Mouse (Mus musculus) limb, embryonic 14.5 days (tissue): ENCODE results near the gene Osbpl8. TPM values are rescaled to one million over a fixed set of nuclear protein-coding genes. Genes with fewer than 3 reads are reported as not detected.

Source experiments
- ATAC-seq: fragments of 200-750 bp; cut with Nextera tagmentation; 2 replicates; pipeline ENCODE4 v1.8.0; 2017; ENCODE audit warnings: low read depth, moderate number of reproducible peaks, moderate TSS enrichment; ENCODE audit not compliant: low FRiP score
- DNase-seq: peaks from one replicate; pipeline ENCODE4 v3.0.0-alpha.2; 2015; ENCODE audit warnings: low spot score
- H3K27ac ChIP-seq: fragments of 300-500 bp; sonication (generic); replicated peaks from 2 replicates; pipeline ENCODE4 v1.5.1; 2014; ENCODE audit warnings: low read depth, mild to moderate bottlenecking, low read length, moderate library complexity, mixed read lengths
- H3K27me3 ChIP-seq: fragments of 300-500 bp; sonication (generic); 2 replicates; pipeline ENCODE4 v1.6.1; 2014; ENCODE audit warnings: low read length, mixed read lengths; ENCODE audit not compliant: control insufficient read depth, insufficient read depth
- H3K36me3 ChIP-seq: fragments of 300-500 bp; sonication (generic); 2 replicates; pipeline ENCODE4 v1.6.1; 2014; ENCODE audit warnings: mild to moderate bottlenecking, low read length, moderate library complexity, mixed read lengths; ENCODE audit not compliant: control insufficient read depth, insufficient read depth
- H3K4me1 ChIP-seq: fragments of 300-500 bp; sonication (generic); 2 replicates; pipeline ENCODE4 v1.6.1; 2014; ENCODE audit warnings: antibody characterized with exemption, low read length, mixed read lengths; ENCODE audit not compliant: control insufficient read depth, insufficient read depth
- H3K4me2 ChIP-seq: fragments of 300-500 bp; sonication (generic); replicated peaks from 2 replicates; pipeline ENCODE4 v1.6.1; 2014; ENCODE audit warnings: low read depth, mild to moderate bottlenecking, low read length, moderate library complexity; ENCODE audit not compliant: severe bottlenecking
- H3K4me3 ChIP-seq: fragments of 300-500 bp; sonication (generic); replicated peaks from 2 replicates; pipeline ENCODE4 v1.5.1; 2014; ENCODE audit warnings: low read length
- H3K9ac ChIP-seq: fragments of 300-500 bp; sonication (generic); 2 replicates; pipeline ENCODE4 v1.6.1; 2014; ENCODE audit warnings: mild to moderate bottlenecking, low read depth, low read length, moderate library complexity; ENCODE audit not compliant: severe bottlenecking
- H3K9me3 ChIP-seq: fragments of 300-500 bp; sonication (generic); 2 replicates; pipeline ENCODE4 v1.6.1; 2016; ENCODE audit warnings: low read length; ENCODE audit not compliant: control insufficient read depth
- POLR2A ChIP-seq: fragments of 200-500 bp; IDR thresholded peaks from 2 replicates; pipeline ENCODE4 v1.8.0; 2012; ENCODE audit warnings: inconsistent platforms, mild to moderate bottlenecking, moderate library complexity, borderline replicate concordance; ENCODE audit not compliant: insufficient read depth, insufficient read length; ENCODE audit errors: extremely low read depth
- WGBS: fragments of 180-500 bp; shearing (Covaris S2); extraction: QIAGEN DNeasy Blood & Tissue Kit; methylation state at CpG from one replicate; pipeline ENCODE4 v1.1.7; 2014; 5-methylcytosine and 5-hydroxymethylcytosine counted together
- polyA plus RNA-seq, 2 experiments: library from polyadenylated mRNA; depleted of rRNA in 1 of 2; stranded (reverse) in 1 of 2; unstranded in 1 of 2; fragments of >200 nt; fragmentation: Nextera tagmentation in 1 of 2; extraction: Ambion mirVana in 1 of 2; gene quantifications; 2 replicates each; pipeline versions ENCODE4 v1.2.1 to v1.2.3; 2012 to 2014

The Osbpl8 gene
- polyA plus RNA-seq, 2 experiments = 9.0 to 10.4 TPM

DNA sequence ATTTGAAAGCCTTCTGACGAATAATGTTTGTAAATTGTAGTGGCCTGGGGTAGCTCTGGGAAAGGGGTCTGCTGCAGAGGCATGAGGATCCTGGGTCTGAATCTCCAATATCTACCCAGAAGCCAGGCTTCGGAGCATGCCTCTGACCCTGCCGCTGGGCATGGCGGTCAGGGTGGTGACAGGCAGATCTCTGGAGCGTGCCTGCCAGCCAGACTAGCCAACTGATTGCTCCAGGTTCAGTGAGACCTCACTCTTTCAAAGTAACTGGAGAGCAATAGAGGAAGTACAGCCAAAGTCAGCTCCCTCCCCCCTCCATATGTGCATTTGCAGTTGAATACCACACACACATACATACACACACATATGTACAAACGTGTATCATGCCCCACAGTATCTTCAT, 137.9 kb downstream of the Osbpl8 start:
- ATAC-seq (no peak), DNase-seq (no peak)
- H3K9me3 ChIP-seq = no peaks in the 10 kb centered on the region
- no peaks in the 10 kb centered on the region for H3K27me3 ChIP-seq
- no peak overlapping the region for H3K4me3 ChIP-seq
- no peaks in the 10 kb centered on the region for H3K36me3 ChIP-seq
- no peak for TF ChIP-seq POLR2A
- no peak overlapping the region for H3K27ac ChIP-seq
- no peak overlapping the region for H3K9ac ChIP-seq
- H3K4me2 ChIP-seq = no peak overlapping the region
- no peaks in the 10 kb centered on the region for H3K4me1 ChIP-seq
- WGBS = 94% methylated on average over 6 of the region's 6 CpGs

DNA sequence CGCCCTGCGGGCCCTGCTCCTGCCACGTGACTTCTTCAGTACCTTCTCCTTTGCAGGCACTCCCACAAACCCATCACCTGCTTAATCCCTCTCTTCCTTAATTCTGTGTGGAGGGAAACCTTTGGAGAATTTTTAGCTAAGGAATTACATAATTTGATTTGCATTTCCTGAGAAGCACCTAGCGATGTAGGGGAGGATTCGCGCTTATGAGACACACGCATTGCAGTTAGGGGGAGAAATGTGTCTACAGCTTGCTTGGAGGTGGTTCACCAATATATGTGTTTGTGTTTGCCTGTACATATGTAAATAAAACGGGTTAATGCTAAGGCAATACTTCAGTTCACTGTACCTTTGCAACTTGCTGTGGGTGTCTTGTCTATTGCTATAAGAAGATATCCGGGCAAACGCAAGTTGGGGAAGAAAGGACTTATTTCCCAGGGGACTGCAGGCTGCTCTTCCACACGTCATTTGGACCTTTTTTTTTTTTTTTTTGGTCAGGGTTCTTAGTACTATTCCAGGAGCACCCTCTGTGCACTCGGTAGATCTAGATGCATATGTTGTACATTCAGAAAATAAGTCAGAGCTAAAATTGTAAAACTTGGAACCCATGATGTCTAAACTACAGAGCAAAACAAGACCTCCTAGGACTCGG, 144.4 kb downstream of the Osbpl8 start:
- Histone ChIP-seq H3K27ac (no peak overlapping the region), H3K4me1 (no peaks in the 10 kb centered on the region), H3K4me3 (no peak overlapping the region), H3K27me3 (no peaks in the 10 kb centered on the region), H3K9ac (no peak overlapping the region), H3K4me2 (no peak overlapping the region), H3K9me3 (no peaks in the 10 kb centered on the region), H3K36me3 (no peaks in the 10 kb centered on the region)
- WGBS = 88% methylated on average over 13 of the region's 13 CpGs
- no peak for ATAC-seq
- no peak for TF ChIP-seq POLR2A
- DNase-seq = no peak

DNA sequence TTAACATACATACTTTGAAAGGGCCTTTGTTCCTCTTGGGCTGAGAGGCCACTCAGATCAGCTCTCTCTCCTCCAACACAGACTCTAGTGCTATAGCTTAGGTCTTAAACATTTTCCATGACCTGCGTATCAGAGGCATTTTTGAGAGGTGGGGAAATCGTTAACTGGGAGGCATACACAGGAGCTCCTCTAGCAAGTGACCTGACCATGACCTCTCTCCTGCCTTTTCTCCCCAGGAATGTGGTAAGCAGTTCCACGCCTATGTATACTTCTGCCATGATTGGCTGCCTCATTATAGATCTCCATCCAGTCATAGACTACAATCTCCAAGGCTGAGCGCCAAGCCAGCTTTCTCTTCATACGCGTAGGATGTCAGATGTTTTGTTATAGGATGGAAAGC, 148.7 kb downstream of the Osbpl8 start:
- no peak for DNase-seq
- Histone ChIP-seq H3K27ac (no peak overlapping the region), H3K4me2 (no peak overlapping the region), H3K9ac (no peak overlapping the region), H3K27me3 (no peaks in the 10 kb centered on the region), H3K4me1 (peaks cover 5% of the 10 kb centered on the region; the same call in 1 of the 2 replicates), H3K9me3 (no peaks in the 10 kb centered on the region), H3K4me3 (no peak overlapping the region), H3K36me3 (no peaks in the 10 kb centered on the region)
- WGBS = 66% methylated on average over 6 of the region's 6 CpGs
- no peak for ATAC-seq
- TF ChIP-seq POLR2A = no peak

DNA sequence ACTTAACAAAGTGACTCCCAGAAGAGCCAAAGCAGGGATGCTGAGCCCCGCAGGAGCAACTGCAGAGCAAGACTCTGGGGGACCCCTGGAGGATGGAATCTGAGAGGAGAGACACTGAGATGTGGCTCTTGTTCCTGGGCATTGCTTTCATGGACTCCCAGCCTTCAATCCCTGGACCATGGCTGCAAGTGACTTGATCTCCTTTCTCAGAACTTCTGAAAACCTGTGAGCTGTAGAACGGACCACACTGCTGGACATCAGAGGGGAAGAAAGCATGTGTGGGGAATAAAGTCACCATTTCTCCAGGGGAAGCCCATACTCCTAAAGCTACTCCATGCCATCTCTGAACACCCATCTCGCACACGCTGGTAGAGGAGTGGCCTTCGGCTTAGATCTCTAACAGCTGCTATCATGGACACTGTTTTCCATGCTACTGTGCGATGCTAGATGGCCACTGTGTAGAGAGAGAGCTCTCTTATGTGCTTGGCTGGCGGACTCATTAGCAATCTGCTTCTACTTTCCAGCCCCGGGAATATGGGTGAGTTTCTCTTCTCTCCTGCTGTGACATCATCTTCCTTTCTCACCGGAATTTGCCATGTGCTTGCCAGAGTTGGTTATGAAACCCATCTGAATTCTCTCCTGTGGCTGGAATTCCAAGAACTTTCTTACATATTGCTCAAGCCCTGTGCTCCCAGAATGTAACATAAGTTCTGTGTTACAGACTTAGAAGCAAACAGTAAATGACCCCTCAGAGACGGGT, 150.3 kb downstream of the Osbpl8 start:
- 0 out of 2 replicates have a peak, but pooled peaks have one; percentile 34 for ATAC-seq
- Histone ChIP-seq H3K9ac (no peak overlapping the region), H3K4me2 (no peak overlapping the region), H3K27me3 (no peaks in the 10 kb centered on the region), H3K4me3 (no peak overlapping the region), H3K4me1 (peaks cover 5% of the 10 kb centered on the region; the same call in 1 of the 2 replicates), H3K9me3 (no peaks in the 10 kb centered on the region), H3K27ac (no peak overlapping the region), H3K36me3 (no peaks in the 10 kb centered on the region)
- no peak for TF ChIP-seq POLR2A
- WGBS = 62% methylated on average over 10 of the region's 10 CpGs
- DNase-seq = peak; percentile 15

DNA sequence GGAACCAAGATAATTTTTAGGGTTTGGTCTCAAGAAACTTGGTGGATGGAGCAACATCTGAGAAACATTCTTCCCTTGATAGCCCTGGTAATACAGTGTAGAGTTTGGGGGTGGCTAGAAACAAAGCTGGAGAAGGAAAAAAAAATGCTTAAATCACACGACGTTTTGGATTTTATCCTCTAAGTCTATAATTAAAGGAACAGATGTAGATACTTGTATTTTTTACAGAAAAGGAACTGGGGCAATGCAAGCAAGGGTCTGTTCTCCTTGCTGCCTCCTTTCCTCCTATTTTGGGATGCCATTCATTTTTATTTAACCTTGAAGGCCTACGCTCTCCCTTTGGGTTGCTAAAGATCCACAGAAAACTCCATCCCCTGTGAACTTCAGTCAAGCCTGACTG, 151.4 kb downstream of the Osbpl8 start:
- H3K27ac ChIP-seq = no peak overlapping the region
- ATAC-seq (no peak), DNase-seq (no peak)
- 62% methylated on average over 3 of the region's 3 CpGs for WGBS
- H3K27me3 ChIP-seq = no peaks in the 10 kb centered on the region
- H3K36me3 ChIP-seq = no peaks in the 10 kb centered on the region
- H3K9me3 ChIP-seq = no peaks in the 10 kb centered on the region
- no peak for TF ChIP-seq POLR2A
- peaks cover 5% of the 10 kb centered on the region; the same call in 1 of the 2 replicates for H3K4me1 ChIP-seq
- no peak overlapping the region for H3K9ac ChIP-seq
- H3K4me3 ChIP-seq = no peak overlapping the region
- no peak overlapping the region for H3K4me2 ChIP-seq
